Mouse (Mus musculus): ENCODE data around the gene Qdpr.

GRCm38 (mm10) chr5:45483654-45484053 lies 33.6 kb upstream of the Qdpr start:
- TF ChIP-seq CTCF (IDR thresholded peaks at IDR 0.05; ENCODE audit: control insufficient read depth, insufficient read depth, insufficient replicate concordance, low read depth, low read length), result no peak
- no peak for TF ChIP-seq POLR2A (IDR thresholded peaks at IDR 0.05; ENCODE audit: control insufficient read depth, low read depth, low read length)
